Comparison of ENCODE assay signal across 9 mouse cellular contexts in the genomic region with DNA sequence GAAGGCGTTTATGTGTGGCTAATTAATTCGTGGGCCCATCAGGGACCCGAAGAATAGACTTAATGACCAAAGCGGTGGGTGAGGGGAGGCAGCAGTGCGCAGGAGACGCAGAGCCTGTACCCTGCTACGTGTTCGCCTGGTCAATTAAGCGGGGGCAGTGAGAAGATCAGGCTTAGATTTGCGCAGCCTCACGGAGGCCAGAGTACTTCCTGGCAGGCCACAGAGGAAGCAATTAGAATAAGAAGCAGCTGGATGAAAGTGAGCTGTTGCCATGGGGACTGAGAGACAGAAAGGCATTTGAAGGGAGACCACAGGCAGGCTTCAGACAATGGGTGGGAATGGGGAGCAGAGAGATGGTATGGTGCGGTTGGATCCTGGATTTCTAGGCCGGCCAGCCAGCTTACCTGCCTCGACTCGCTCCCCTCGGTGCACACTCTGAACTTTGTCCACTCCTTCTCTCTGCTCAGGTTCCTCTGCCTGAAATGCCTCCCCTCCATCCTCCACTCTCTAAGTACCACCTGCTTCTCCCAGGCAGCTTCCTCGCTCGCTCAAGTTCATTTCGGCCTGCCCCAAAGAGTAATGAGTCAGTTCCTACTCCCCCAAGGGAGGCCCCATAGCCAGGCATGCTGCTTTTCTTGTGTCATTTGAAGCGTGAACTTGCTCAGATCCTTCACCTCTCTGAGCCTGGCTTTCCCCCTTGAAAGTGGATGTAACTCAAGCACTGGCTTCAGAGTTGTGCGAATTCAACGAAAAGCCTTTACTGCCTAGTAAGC. TPM values are rescaled to one million over a fixed set of nuclear protein-coding genes. Genes with fewer than 3 reads are reported as not detected.
DNase-seq lines count a peak whose midpoint lies in the region; ATAC-seq lines count a peak whose summit lies in the region.
"Not testable (repeated sequence)": the region's sequence is repeated elsewhere in the genome, so short reads cannot be mapped to it uniquely, and the experiment has no call there.
"Had no signal": no experiment of that assay in that cellular context is flagged by ENCODE, and none has a peak within 500 bp of the region (broad histone marks: within the 10 kb centered on the region; RNA-seq: fewer than 3 reads in every experiment).

No protein-coding gene starts in this region.

- ATAC-seq in activated CD4-positive, CD25-positive, alpha-beta regulatory T cell, adult 4 months = peak; percentile 47
- ATAC-seq in heart, embryonic 11.5 days (replicated peaks; ENCODE audit: insufficient number of reproducible peaks, low FRiP score, low TSS enrichment) = peak; percentile 37; the same call in 1 of the 2 replicates
- ATAC-seq in hindbrain, embryonic 14.5 days (ENCODE audit: low FRiP score) = peak; percentile 93
- peak; percentile 90 for ATAC-seq in kidney, embryonic 16.5 days (ENCODE audit: low FRiP score, low TSS enrichment)
- peak; percentile 27; the same call in 1 of the 2 replicates for ATAC-seq in liver, embryonic 12.5 days
- ATAC-seq in midbrain, embryonic 11.5 days (ENCODE audit: low FRiP score) = peak; percentile 96
- ATAC-seq in neutrophil, adult 5-6 weeks (ENCODE audit: extremely low read depth, insufficient number of reproducible peaks, low FRiP score, poor library complexity, severe bottlenecking) = peak; percentile 9; the same call in 1 of the 2 replicates

- peaks cover 59% of the 10 kb centered on the region for H3K27me3 ChIP-seq in forebrain, embryonic 10.5 days (ENCODE audit: poor library complexity, severe bottlenecking)
- not testable (repeated sequence) for H3K27me3 ChIP-seq in heart, embryonic 11.5 days (ENCODE audit: control insufficient read depth, insufficient read depth, low read length); hindbrain, embryonic 14.5 days (ENCODE audit: control insufficient read depth, insufficient read depth, low read length); midbrain, embryonic 11.5 days (ENCODE audit: control insufficient read depth, insufficient read depth, low read length)
- peaks cover 16% of the 10 kb centered on the region; the same call in 1 of the 2 replicates for H3K27me3 ChIP-seq in kidney, embryonic 16.5 days (ENCODE audit: insufficient read depth, low read length)
- H3K27me3 ChIP-seq in liver, embryonic 12.5 days (replicated peaks) = peaks cover 21% of the 10 kb centered on the region

- H3K36me3 ChIP-seq in forebrain, embryonic 10.5 days (replicated peaks); heart, embryonic 11.5 days (ENCODE audit: control insufficient read depth, insufficient read depth, low read length); hindbrain, embryonic 14.5 days (replicated peaks; ENCODE audit: control insufficient read depth, insufficient read depth); kidney, embryonic 16.5 days (ENCODE audit: insufficient read depth, low read length); liver, embryonic 12.5 days; midbrain, embryonic 11.5 days (ENCODE audit: control insufficient read depth, insufficient read depth, low read length): not testable (repeated sequence)

- not testable (repeated sequence) for H3K9ac ChIP-seq in heart, embryonic 11.5 days (ENCODE audit: low read depth, low read length); kidney, embryonic 16.5 days (replicated peaks; ENCODE audit: low read length); liver, embryonic 12.5 days; midbrain, embryonic 11.5 days (ENCODE audit: low read length)
- peak overlapping the region; percentile 24; the same call in 1 of the 2 replicates for H3K9ac ChIP-seq in hindbrain, embryonic 14.5 days

- peak overlapping the region; percentile 57 for H3K4me2 ChIP-seq in heart, embryonic 11.5 days
- H3K4me2 ChIP-seq in hindbrain, embryonic 14.5 days (replicated peaks) = peak overlapping the region; percentile 67
- peak overlapping the region; percentile 59 for H3K4me2 ChIP-seq in kidney, embryonic 16.5 days (replicated peaks; ENCODE audit: low read depth, low read length)
- peak overlapping the region; percentile 56 for H3K4me2 ChIP-seq in liver, embryonic 12.5 days
- peak overlapping the region; percentile 52; the same call in 1 of the 2 replicates for H3K4me2 ChIP-seq in midbrain, embryonic 11.5 days

- WGBS in forebrain, embryonic 10.5 days = 26% methylated on average over 7 of the region's 22 CpGs
- 14% methylated on average over 6 of the region's 22 CpGs for WGBS in heart, embryonic 11.5 days (ENCODE audit: insufficient replicate concordance)
- 22% methylated on average over 6 of the region's 22 CpGs for WGBS in hindbrain, embryonic 14.5 days
- WGBS in kidney, embryonic 16.5 days = 29% methylated on average over 6 of the region's 22 CpGs
- 15% methylated on average over 7 of the region's 22 CpGs for WGBS in liver, embryonic 12.5 days (ENCODE audit: insufficient replicate concordance)
- 27% methylated on average over 7 of the region's 22 CpGs for WGBS in midbrain, embryonic 11.5 days

- H3K27ac ChIP-seq in forebrain, embryonic 10.5 days = peak overlapping the region; percentile 94
- H3K27ac ChIP-seq in heart, embryonic 11.5 days (ENCODE audit: low read depth, low read length); liver, embryonic 12.5 days: not testable (repeated sequence)
- H3K27ac ChIP-seq in hindbrain, embryonic 14.5 days = peak overlapping the region; percentile 94
- peak overlapping the region; percentile 89 for H3K27ac ChIP-seq in kidney, embryonic 16.5 days (ENCODE audit: low read length)
- peak overlapping the region; percentile 96 for H3K27ac ChIP-seq in midbrain, embryonic 11.5 days (ENCODE audit: low read depth, low read length)

- peaks cover 18% of the 10 kb centered on the region for H3K4me1 ChIP-seq in forebrain, embryonic 10.5 days
- H3K4me1 ChIP-seq in heart, embryonic 11.5 days (ENCODE audit: control insufficient read depth, insufficient read depth, low read length); hindbrain, embryonic 14.5 days (replicated peaks; ENCODE audit: control insufficient read depth, insufficient read depth, low read length); kidney, embryonic 16.5 days (ENCODE audit: insufficient read depth, low read length); liver, embryonic 12.5 days; midbrain, embryonic 11.5 days (ENCODE audit: control insufficient read depth, insufficient read depth, low read length): not testable (repeated sequence)

- not testable (repeated sequence) for DNase-seq in forebrain, embryonic 10.5 days (ENCODE audit: extremely low spot score, low spot score); hindbrain, embryonic 14.5 days (ENCODE audit: low spot score); midbrain, embryonic 11.5 days (ENCODE audit: low spot score, missing footprints)

- peak overlapping the region; percentile 61 for H3K4me3 ChIP-seq in forebrain, embryonic 10.5 days
- peak overlapping the region; percentile 57 for H3K4me3 ChIP-seq in heart, embryonic 11.5 days (ENCODE audit: low read depth, low read length)
- H3K4me3 ChIP-seq in hindbrain, embryonic 14.5 days (replicated peaks; ENCODE audit: low read length) = peak overlapping the region; percentile 60
- peak overlapping the region; percentile 55 for H3K4me3 ChIP-seq in kidney, embryonic 16.5 days (ENCODE audit: low read length)
- peak overlapping the region; percentile 45 for H3K4me3 ChIP-seq in liver, embryonic 12.5 days
- not testable (repeated sequence) for H3K4me3 ChIP-seq in midbrain, embryonic 11.5 days (ENCODE audit: low read depth, low read length)

- not testable (repeated sequence) for H3K9me3 ChIP-seq in forebrain, embryonic 10.5 days; heart, embryonic 11.5 days (replicated peaks; ENCODE audit: control insufficient read depth, low read length); hindbrain, embryonic 14.5 days (ENCODE audit: control insufficient read depth, low read length); kidney, embryonic 16.5 days (ENCODE audit: low read length); liver, embryonic 12.5 days (replicated peaks); midbrain, embryonic 11.5 days (ENCODE audit: control insufficient read depth, low read length)

RNA-seq across cellular contexts. Expression of a gene that starts 0.8 kb away (rescaled TPM):
- 1 to 10 TPM in 1 of 2 experiments, under 1 TPM in 1; 0.46 to 1.0 TPM for polyA plus RNA-seq in activated CD4-positive, CD25-positive, alpha-beta regulatory T cell, adult 4 months (2017; shearing (Covaris generic))
- 70.4 and 79.3 TPM in 2 replicates for polyA plus RNA-seq in forebrain, embryonic 10.5 days (2016; fragmentation: Nextera tagmentation; extraction: Ambion mirVana)
- polyA plus RNA-seq in heart, embryonic 11.5 days (2014; fragmentation: Nextera tagmentation; extraction: Ambion mirVana) = 32.6 and 46.9 TPM in 2 replicates
- polyA plus RNA-seq in hindbrain, embryonic 14.5 days (2014; fragmentation: Nextera tagmentation; extraction: Ambion mirVana) = 125 and 126 TPM in 2 replicates
- 53.3 and 55.2 TPM in 2 replicates for polyA plus RNA-seq in kidney, embryonic 16.5 days (2015; fragmentation: Nextera tagmentation; extraction: Ambion mirVana)
- 7.3 and 7.5 TPM in 2 replicates for polyA plus RNA-seq in liver, embryonic 12.5 days (2016; fragmentation: Nextera tagmentation; extraction: Ambion mirVana)
- 116 and 120 TPM in 2 replicates for polyA plus RNA-seq in midbrain, embryonic 11.5 days (2014; fragmentation: Nextera tagmentation; extraction: Ambion mirVana)
- not detected in 2 replicates for total RNA-seq in neutrophil, adult 5-6 weeks (2017)

RNA-seq across cellular contexts. Expression of a gene that starts 31.9 kb away (rescaled TPM):
- polyA plus RNA-seq in activated CD4-positive, CD25-positive, alpha-beta regulatory T cell, adult 4 months (2017; shearing (Covaris generic)) = not detected
- 7.1 and 8.4 TPM in 2 replicates for polyA plus RNA-seq in forebrain, embryonic 10.5 days (2016; fragmentation: Nextera tagmentation; extraction: Ambion mirVana)
- 1.0 and 1.9 TPM in 2 replicates for polyA plus RNA-seq in heart, embryonic 11.5 days (2014; fragmentation: Nextera tagmentation; extraction: Ambion mirVana)
- 3.3 and 3.7 TPM in 2 replicates for polyA plus RNA-seq in hindbrain, embryonic 14.5 days (2014; fragmentation: Nextera tagmentation; extraction: Ambion mirVana)
- polyA plus RNA-seq in kidney, embryonic 16.5 days (2015; fragmentation: Nextera tagmentation; extraction: Ambion mirVana) = 0.56 and 1.0 TPM in 2 replicates
- polyA plus RNA-seq in liver, embryonic 12.5 days (2016; fragmentation: Nextera tagmentation; extraction: Ambion mirVana) = 0.42 and 1.1 TPM in 2 replicates
- polyA plus RNA-seq in midbrain, embryonic 11.5 days (2014; fragmentation: Nextera tagmentation; extraction: Ambion mirVana) = 8.4 and 9.8 TPM in 2 replicates
- not detected in 2 replicates for total RNA-seq in neutrophil, adult 5-6 weeks (2017)
- total RNA-seq: heart, adult 8-10 months had no signal

Comparison
In these comparisons a context has a peak if more than half of its experiments do, and no peak if none do; other contexts are left out.
1. ATAC-seq: peak in every context shown above with its lines; median percentile 96 in midbrain, embryonic 11.5 days; 93 in hindbrain, embryonic 14.5 days; 90 in kidney, embryonic 16.5 days; 47 in activated CD4-positive, CD25-positive, alpha-beta regulatory T cell, adult 4 months; 37 in heart, embryonic 11.5 days; 27 in liver, embryonic 12.5 days; 9 in neutrophil, adult 5-6 weeks.